Mouse (Mus musculus) midbrain, embryonic 13.5 days (tissue): ENCODE measurements around the gene 1600014C23Rik. TPM values are rescaled to one million over a fixed set of nuclear protein-coding genes. Genes with fewer than 3 reads are reported as not detected.

ENCODE experiments used
- ATAC-seq: fragments of 200-750 bp; cut with Nextera tagmentation; 2 replicates; pipeline ENCODE4 v1.8.0; 2017; ENCODE audit warnings: mild to moderate bottlenecking, moderate TSS enrichment, moderate library complexity
- H3K27ac ChIP-seq: fragments of 300-500 bp; sonication (generic); 2 replicates; pipeline ENCODE4 v1.5.1; 2015; ENCODE audit warnings: inconsistent platforms, mild to moderate bottlenecking, moderate library complexity
- H3K27me3 ChIP-seq: fragments of 300-500 bp; sonication (generic); 2 replicates; pipeline ENCODE4 v1.6.1; 2015; ENCODE audit warnings: mild to moderate bottlenecking, inconsistent platforms
- H3K36me3 ChIP-seq: fragments of 300-500 bp; sonication (generic); 2 replicates; pipeline ENCODE4 v1.6.1; 2015; ENCODE audit warnings: mild to moderate bottlenecking, inconsistent platforms
- H3K4me1 ChIP-seq: fragments of 300-500 bp; sonication (generic); replicated peaks from 2 replicates; pipeline ENCODE4 v1.6.1; 2015; ENCODE audit warnings: inconsistent platforms
- H3K4me2 ChIP-seq: fragments of 300-500 bp; sonication (generic); replicated peaks from 2 replicates; pipeline ENCODE4 v1.6.1; 2015; ENCODE audit warnings: moderate library complexity, mild to moderate bottlenecking, inconsistent platforms
- H3K4me3 ChIP-seq: fragments of 300-500 bp; sonication (generic); replicated peaks from 2 replicates; pipeline ENCODE4 v1.5.1; 2015; ENCODE audit warnings: mild to moderate bottlenecking, inconsistent platforms
- H3K9ac ChIP-seq: fragments of 300-500 bp; sonication (generic); replicated peaks from 2 replicates; pipeline ENCODE4 v1.6.1; 2015; ENCODE audit warnings: mild to moderate bottlenecking, inconsistent platforms
- H3K9me3 ChIP-seq: fragments of 300-500 bp; sonication (generic); 2 replicates; pipeline ENCODE4 v1.6.1; 2016; ENCODE audit warnings: mild to moderate bottlenecking, inconsistent platforms
- WGBS: fragments of 180-500 bp; shearing (Covaris S2); methylation state at CpG from one replicate; pipeline ENCODE4 v1.1.7; 2015; 5-methylcytosine and 5-hydroxymethylcytosine counted together
- polyA plus RNA-seq: library from polyadenylated mRNA; unstranded; fragments of >200 nt; fragmentation: Nextera tagmentation; extraction: Ambion mirVana; gene quantifications from 2 replicates; pipeline ENCODE4 v1.2.1, GENCODE M21; 2015

Gene 1600014C23Rik
- polyA plus RNA-seq, 1 experiment from 2014 or later: not detected

DNA sequence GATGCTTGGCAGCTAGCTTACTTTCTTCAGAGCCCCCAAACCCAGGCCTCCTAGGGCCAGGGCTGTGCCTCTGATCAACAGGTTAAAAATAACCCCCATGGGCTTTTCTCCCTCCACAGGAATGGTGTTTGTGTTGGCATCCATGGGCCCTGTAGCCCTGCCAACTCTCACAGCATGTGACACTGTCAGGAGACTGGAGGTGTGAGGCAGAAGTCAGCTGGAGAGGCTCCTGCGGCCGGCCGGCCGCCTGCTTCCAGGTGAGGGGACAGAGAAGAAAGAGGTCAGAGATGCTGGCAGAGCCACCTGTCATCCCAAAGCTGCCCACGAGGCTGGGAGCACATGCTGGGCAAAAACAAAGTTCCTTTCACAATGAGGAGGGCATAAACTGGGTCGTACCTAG lies 15.5 kb upstream of the 1600014C23Rik start:
- Histone ChIP-seq H3K4me1 (0 out of 2 replicates have a peak, but pooled peaks cover 3% of the 10 kb centered on the region), H3K4me2 (no peak overlapping the region), H3K9ac (no peak overlapping the region), H3K27ac (no peak overlapping the region), H3K27me3 (no peaks in the 10 kb centered on the region), H3K4me3 (no peak overlapping the region), H3K9me3 (no peaks in the 10 kb centered on the region; the same call in 1 of the 2 replicates), H3K36me3 (no peaks in the 10 kb centered on the region)
- no peak for ATAC-seq
- WGBS: 73% methylated on average over 6 of the region's 6 CpGs

DNA sequence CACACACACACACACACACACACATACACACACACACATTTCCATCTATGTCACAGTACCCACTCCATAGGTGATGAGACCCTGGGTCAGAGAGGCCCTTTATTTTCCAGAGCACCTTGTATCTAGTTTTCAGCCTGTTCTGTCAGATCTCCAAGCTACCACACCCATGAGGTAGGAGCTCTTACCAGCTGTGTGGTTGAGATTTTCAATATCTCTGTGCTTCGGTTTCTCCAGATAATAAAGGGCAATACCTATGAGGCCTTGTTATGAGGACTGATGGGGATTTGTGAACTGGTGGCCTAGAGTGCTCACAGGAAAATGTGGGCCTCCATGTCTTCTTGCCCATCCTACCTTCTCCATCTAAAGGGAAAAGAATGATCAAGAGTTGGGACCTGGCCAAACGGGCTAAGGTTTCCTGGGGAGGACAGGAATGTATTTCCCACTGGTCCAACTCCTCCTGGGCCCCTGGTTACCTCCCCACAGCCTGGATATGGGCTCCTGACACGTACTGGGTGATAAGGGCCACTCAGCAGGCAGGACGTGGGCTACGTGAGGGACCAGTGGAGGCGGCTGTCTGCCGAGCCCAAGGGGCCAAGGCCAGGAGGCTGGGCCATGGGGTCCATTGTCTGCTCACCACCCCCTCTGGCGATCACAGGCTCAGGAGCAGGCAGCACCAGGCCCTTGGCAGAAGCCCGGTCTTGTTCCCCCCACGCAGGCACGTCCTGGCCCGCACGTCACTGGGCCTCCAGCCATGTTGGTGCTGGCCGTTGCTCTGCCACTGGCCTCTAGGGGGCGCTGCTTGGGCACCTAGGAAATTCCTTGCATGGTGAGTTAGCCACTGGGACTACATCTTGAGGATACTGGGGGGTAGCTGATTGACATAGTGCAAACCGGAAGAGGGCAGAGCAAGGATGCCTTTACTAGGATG lies 14.5 kb upstream of the 1600014C23Rik start:
- WGBS: 65% methylated on average over 16 of the region's 16 CpGs
- H3K4me2 ChIP-seq: no peak overlapping the region
- H3K9me3 ChIP-seq: no peaks in the 10 kb centered on the region; the same call in 1 of the 2 replicates
- no peaks in the 10 kb centered on the region for H3K27me3 ChIP-seq
- H3K36me3 ChIP-seq: no peaks in the 10 kb centered on the region
- H3K9ac ChIP-seq: no peak overlapping the region
- H3K4me1 ChIP-seq: 0 out of 2 replicates have a peak, but pooled peaks cover 3% of the 10 kb centered on the region
- no peak overlapping the region for H3K27ac ChIP-seq
- no peak for ATAC-seq
- no peak overlapping the region for H3K4me3 ChIP-seq

DNA sequence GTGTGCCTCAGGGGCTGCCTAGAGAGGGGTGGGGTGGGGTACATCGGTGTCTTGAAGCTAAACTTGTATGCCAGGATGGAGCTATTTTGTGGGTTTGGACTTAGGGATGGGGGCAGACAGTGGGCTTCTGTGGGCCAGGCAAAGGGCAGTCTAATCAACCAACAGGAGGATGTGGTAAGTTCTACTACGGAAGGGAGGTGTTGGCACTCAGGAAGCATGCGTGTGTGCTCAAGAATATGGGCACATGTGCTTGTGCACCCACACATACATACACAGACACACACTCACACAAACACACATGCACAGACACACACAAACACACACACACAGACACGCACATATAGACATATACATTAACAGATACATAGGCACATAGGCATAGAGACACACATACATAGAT lies 13.6 kb upstream of the 1600014C23Rik start:
- Histone ChIP-seq H3K4me3 (no peak overlapping the region), H3K4me1 (0 out of 2 replicates have a peak, but pooled peaks cover 3% of the 10 kb centered on the region), H3K27ac (no peak overlapping the region), H3K4me2 (no peak overlapping the region), H3K9me3 (no peaks in the 10 kb centered on the region; the same call in 1 of the 2 replicates), H3K27me3 (no peaks in the 10 kb centered on the region), H3K36me3 (no peaks in the 10 kb centered on the region), H3K9ac (no peak overlapping the region)
- ATAC-seq: no peak
- WGBS: 94% methylated on average over 4 of the region's 4 CpGs

DNA sequence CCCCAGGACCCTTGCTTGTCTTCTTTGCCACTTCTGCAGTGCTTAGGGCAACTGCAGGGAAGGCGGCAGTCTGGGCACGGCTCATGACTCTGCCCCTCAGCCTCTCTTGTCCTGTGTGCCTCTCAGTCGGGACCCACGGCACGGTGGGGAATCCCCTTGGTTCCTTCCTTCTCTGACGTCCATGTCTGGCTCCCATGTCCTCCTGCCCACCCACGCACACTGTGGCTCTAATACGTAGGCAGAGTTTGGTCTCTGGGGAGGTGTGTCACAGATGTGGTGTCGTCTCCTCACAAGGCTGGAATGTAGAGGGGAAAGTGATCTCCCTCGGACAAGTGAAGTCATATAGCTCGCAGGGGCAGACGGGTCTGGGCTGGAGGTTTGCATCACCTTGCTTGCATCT lies 13.1 kb upstream of the 1600014C23Rik start:
- Histone ChIP-seq H3K36me3 (no peaks in the 10 kb centered on the region), H3K4me2 (no peak overlapping the region), H3K27ac (no peak overlapping the region), H3K9me3 (no peaks in the 10 kb centered on the region; the same call in 1 of the 2 replicates), H3K4me3 (no peak overlapping the region), H3K27me3 (no peaks in the 10 kb centered on the region), H3K9ac (no peak overlapping the region), H3K4me1 (0 out of 2 replicates have a peak, but pooled peaks cover 3% of the 10 kb centered on the region)
- WGBS: 71% methylated on average over 12 of the region's 12 CpGs
- no peak for ATAC-seq

DNA sequence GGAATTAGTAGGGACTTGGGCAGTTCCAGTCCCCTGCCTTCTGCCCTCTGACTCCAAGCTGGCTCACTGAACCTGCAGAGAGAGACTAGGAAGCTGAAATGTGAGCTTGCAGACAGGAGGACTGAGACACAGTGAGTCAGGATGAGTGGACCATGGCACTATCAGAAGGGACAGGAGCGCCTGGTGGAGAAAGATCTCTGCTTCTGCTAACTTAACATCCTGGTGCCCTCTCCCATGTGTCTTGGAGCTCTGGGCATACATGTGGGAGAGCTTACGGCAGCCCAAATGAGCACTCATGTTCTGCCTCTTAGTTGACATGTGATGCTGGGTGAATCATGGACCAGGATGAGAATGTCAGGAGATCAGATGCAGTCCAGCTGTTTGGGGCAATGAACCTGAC lies 12.0 kb upstream of the 1600014C23Rik start:
- Histone ChIP-seq H3K9ac (no peak overlapping the region), H3K27ac (no peak overlapping the region), H3K27me3 (no peaks in the 10 kb centered on the region), H3K36me3 (no peaks in the 10 kb centered on the region), H3K4me2 (no peak overlapping the region), H3K9me3 (no peaks in the 10 kb centered on the region), H3K4me3 (no peak overlapping the region), H3K4me1 (0 out of 2 replicates have a peak, but pooled peaks cover 3% of the 10 kb centered on the region)
- no peak for ATAC-seq
- WGBS: 98% methylated on average over 2 of the region's 2 CpGs

DNA sequence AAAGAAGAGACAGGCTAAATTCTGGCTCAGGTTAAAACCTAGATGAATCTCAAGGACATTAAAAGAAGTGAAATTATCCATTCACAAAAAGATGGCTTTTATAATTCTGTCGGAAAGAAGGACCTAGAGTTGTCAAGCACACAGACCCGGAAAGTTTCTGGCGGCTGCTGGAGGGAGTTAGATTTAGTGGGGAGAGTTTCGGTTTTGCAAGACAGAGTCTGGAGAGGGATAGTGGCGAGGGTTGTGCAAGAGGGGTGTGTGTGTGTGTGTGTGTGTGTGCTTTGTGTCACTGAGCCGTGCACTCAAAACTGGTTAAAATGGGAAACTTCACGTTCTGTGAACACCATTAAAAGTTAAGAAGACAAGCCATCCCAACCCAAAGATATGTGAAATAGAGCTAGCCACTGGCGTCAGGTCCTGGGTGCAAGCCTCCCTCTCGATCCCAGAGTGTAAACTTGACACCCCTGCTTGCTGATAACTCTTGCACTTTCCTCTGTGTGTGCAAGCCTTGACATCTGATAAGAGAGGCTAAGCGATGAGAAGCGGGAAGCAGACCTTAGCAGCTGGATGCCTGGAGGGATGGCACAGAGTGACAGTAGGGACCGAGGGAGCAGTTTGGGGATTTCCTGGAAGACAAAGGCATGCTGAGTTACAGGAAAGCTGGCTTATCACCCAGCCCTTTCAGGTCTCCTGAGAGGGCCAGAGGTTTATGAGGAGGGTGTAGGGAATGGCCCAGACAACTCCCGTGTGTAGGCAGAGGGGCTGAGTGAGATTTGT lies 8.9 kb upstream of the 1600014C23Rik start:
- Histone ChIP-seq H3K36me3 (no peaks in the 10 kb centered on the region), H3K9ac (no peak overlapping the region), H3K27me3 (no peaks in the 10 kb centered on the region), H3K4me2 (no peak overlapping the region), H3K9me3 (no peaks in the 10 kb centered on the region), H3K4me3 (no peak overlapping the region), H3K4me1 (no peaks in the 10 kb centered on the region; the same call in 1 of the 2 replicates), H3K27ac (no peak overlapping the region)
- 62% methylated on average over 13 of the region's 13 CpGs for WGBS
- no peak for ATAC-seq

DNA sequence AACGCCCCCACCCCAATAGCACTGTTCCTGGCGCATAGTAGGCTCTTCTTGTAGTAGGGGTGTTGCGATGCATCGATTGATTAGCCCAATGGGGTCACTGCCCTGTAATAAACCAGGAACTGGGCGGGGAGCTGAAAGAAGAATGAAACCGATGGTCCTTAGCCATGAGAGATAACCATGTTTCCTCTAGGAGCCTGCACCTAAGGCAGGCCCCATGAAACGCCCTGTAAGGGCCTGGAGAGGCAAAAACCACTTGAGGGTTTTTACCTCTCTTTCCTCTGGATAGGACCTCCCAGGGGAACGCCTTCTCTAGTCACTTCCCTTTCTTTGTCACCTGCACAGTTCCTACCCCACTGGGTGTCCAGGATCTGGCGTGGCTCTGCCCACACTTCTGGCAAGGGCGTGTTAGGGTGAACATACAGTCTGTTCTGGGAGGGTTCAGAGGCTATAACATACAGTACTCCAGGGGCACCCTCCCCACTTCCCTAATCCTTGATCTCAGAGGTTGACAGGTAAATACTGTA lies 3.5 kb upstream of the 1600014C23Rik start:
- peak; percentile 41 for ATAC-seq
- Histone ChIP-seq H3K4me2 (peak overlapping the region; percentile 59), H3K27me3 (peaks cover 13% of the 10 kb centered on the region), H3K27ac (peak overlapping the region; percentile 94), H3K9me3 (no peaks in the 10 kb centered on the region), H3K4me1 (peaks cover 40% of the 10 kb centered on the region), H3K4me3 (peak overlapping the region; percentile 43), H3K36me3 (no peaks in the 10 kb centered on the region), H3K9ac (peak overlapping the region; percentile 76)
- 11% methylated on average over 10 of the region's 10 CpGs for WGBS

DNA sequence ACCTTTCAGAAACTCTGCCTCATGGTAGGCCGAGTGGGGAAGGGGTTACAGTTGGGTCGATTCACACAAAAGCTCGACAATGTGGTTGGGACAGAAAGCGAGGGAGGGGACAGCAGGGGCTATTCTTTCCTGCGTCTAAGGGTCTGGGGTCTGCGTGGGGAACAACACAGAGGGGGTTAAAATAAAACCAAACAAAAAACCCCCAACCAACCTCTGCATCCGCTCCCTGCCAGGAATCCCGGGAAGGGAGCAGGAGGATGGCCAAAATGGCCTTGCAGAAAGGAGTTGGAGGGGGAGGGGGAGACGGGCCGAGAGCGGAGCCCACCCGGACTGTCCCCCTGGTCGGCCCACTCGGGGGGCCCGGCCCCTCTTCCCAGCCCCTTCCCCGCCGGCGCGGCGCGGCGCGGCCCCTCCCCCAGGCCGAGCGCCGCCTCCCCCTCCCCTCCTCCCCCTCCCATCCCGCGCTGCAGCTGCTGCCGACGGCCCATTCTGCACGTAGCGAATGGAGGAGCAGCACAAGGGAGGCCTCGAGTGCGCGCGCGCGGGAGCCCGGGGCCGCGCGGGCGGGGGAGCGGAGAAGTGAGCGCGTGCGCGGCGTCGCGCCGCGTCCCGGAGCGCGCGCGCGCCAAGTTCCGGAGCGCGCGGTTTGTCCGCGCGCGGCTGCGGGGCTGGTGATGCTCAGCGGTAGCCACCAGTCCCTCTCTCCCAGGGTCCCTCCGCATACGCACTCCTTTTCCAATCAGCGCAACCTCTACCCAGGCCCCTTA lies 2.9 kb upstream of the 1600014C23Rik start:
- 0% methylated on average over 26 of the region's 72 CpGs for WGBS
- peaks cover 17% of the 10 kb centered on the region for H3K27me3 ChIP-seq
- H3K9ac ChIP-seq: peak overlapping the region; percentile 76
- no peaks in the 10 kb centered on the region for H3K9me3 ChIP-seq
- peaks cover 40% of the 10 kb centered on the region for H3K4me1 ChIP-seq
- H3K4me2 ChIP-seq: peak overlapping the region; percentile 59
- H3K4me3 ChIP-seq: peak overlapping the region; percentile 43
- ATAC-seq: peak; percentile 79
- H3K36me3 ChIP-seq: no peaks in the 10 kb centered on the region
- peak overlapping the region; percentile 94 for H3K27ac ChIP-seq

DNA sequence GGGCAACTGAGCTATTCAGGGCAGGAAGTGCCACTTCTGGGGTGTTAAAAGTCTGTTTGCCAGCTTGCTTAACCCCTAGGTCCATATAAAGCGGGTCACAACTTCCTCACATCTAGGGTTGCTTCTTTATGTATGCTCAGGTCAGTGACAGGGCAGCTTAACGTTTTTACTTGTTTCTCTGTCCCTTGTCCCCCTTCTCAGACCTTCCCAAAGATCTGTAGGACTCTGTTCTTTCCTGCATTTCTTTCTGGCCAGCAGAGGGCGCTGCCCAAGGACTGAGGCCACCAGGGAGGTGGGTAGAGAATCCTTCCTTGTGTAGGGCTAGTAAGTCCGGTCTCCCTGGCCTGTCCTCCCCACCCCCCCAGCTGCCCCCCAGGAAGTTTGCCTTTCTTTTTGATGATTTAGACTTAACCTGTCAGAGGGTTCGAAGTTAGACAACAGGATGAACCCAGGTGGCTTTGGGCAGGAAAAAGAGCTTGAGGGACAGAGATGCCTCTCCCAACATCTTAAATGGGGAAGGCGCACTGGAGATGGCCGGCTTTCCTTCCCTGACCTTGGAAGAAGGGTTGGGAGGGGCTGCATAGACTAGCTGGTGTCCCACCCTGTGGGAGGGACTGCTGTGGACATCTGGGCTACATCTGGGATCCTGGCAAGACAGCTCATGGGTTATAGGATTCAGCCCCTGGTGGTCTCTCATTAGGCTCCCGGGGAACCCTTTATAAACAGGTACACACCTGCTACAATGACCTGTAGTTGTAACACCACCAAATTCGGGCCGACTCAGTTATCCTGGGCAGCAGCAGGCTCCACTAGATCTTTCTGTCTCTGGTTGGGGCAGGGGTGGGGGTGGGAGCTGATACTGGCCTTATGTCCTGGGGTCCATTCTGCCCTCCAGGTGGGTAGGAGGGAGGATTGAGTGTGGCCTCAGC lies 2.0 kb upstream of the 1600014C23Rik start:
- peaks cover 18% of the 10 kb centered on the region for H3K27me3 ChIP-seq
- peak; percentile 19 for ATAC-seq
- H3K27ac ChIP-seq: peak overlapping the region; percentile 94
- H3K36me3 ChIP-seq: no peaks in the 10 kb centered on the region
- peak overlapping the region; percentile 43 for H3K4me3 ChIP-seq
- peaks cover 40% of the 10 kb centered on the region for H3K4me1 ChIP-seq
- 9% methylated on average over 10 of the region's 10 CpGs for WGBS
- H3K4me2 ChIP-seq: peak overlapping the region; percentile 59
- peak overlapping the region; percentile 73 for H3K9ac ChIP-seq
- no peaks in the 10 kb centered on the region for H3K9me3 ChIP-seq

DNA sequence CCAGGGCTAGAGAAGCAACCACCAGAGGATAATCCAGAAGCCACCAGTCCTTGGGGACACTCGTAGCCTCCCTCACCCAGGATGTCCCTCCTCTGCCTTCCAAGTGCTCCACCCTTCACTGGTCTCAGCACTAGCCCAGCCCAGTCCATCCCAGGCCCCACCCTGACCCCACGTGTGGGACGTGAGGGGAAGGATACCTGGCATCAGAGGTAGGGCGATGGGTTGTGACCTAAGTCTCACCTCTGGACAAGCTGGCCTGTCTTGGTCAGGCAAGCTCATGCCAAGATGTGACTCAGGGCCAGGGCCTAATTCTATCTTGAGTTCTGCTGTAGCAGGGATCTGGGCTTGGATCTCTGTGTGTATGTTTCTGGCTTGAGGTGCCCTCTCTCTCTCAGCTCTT lies 1.2 kb upstream of the 1600014C23Rik start:
- H3K4me1 ChIP-seq: peaks cover 40% of the 10 kb centered on the region
- peak overlapping the region; percentile 63; the same call in 1 of the 2 replicates for H3K27ac ChIP-seq
- H3K4me3 ChIP-seq: no peak overlapping the region
- peaks cover 18% of the 10 kb centered on the region for H3K27me3 ChIP-seq
- WGBS: 56% methylated on average over 4 of the region's 4 CpGs
- no peak for ATAC-seq
- no peak overlapping the region; the same call in 1 of the 2 replicates for H3K9ac ChIP-seq
- H3K36me3 ChIP-seq: no peaks in the 10 kb centered on the region
- peak overlapping the region; percentile 61; the same call in 1 of the 2 replicates for H3K4me2 ChIP-seq
- no peaks in the 10 kb centered on the region for H3K9me3 ChIP-seq
